Mouse (Mus musculus) bone marrow, adult 2 months (tissue): ENCODE results near the gene Mast4.

Experiments
- CTCF ChIP-seq: fragments of 200-500 bp; IDR thresholded peaks from 2 replicates; pipeline ENCODE4 v1.5.1; 2011; ENCODE audit warnings: low read length, control low read depth; ENCODE audit not compliant: control insufficient read depth, insufficient read depth
- POLR2A ChIP-seq: fragments of 200-500 bp; IDR thresholded peaks from 2 replicates; pipeline ENCODE4 v1.6.1; 2011; ENCODE audit warnings: low read depth, mild to moderate bottlenecking, control low read depth, low read length, borderline replicate concordance; ENCODE audit not compliant: control insufficient read depth

- TF ChIP-seq CTCF (no peak), POLR2A (no peak)
Measured at GRCm38 (mm10) chr13:103119728-103120127, 214.6 kb downstream of the Mast4 start.
